Mouse (Mus musculus) liver, postnatal 0 days (tissue): ENCODE data around the gene Hrh3. TPM values are rescaled to one million over a fixed set of nuclear protein-coding genes. Genes with fewer than 3 reads are reported as not detected.

Experiments
- ATAC-seq: fragments of 200-750 bp; cut with Nextera tagmentation; 2 replicates; pipeline ENCODE4 v1.8.0; 2017; ENCODE audit warnings: mild to moderate bottlenecking, moderate library complexity
- DNase-seq: peaks from one replicate; pipeline ENCODE4 v3.0.0-alpha.2; 2016
- H3K27ac ChIP-seq: fragments of 300-500 bp; sonication (generic); 2 replicates; pipeline ENCODE4 v1.5.1; 2014; ENCODE audit warnings: antibody characterized with exemption, moderate library complexity, mild to moderate bottlenecking, low read depth
- H3K27me3 ChIP-seq: fragments of 300-500 bp; sonication (generic); 2 replicates; pipeline ENCODE4 v1.6.1; 2014; ENCODE audit warnings: low read length, control low read depth, mixed read lengths; ENCODE audit not compliant: insufficient read depth
- H3K36me3 ChIP-seq: fragments of 300-500 bp; sonication (generic); replicated peaks from 2 replicates; pipeline ENCODE4 v1.6.1; 2014; ENCODE audit warnings: mild to moderate bottlenecking, control low read depth, low read length, moderate library complexity, mixed read lengths; ENCODE audit not compliant: insufficient read depth
- H3K4me1 ChIP-seq: fragments of 300-500 bp; sonication (generic); 2 replicates; pipeline ENCODE4 v1.6.1; 2014; ENCODE audit warnings: antibody characterized with exemption, mild to moderate bottlenecking, control low read depth; ENCODE audit not compliant: insufficient read depth
- H3K4me2 ChIP-seq: fragments of 300-500 bp; sonication (generic); 2 replicates; pipeline ENCODE4 v1.6.1; 2014; ENCODE audit warnings: low read depth, mild to moderate bottlenecking, low read length, moderate library complexity, mixed read lengths
- H3K4me3 ChIP-seq: fragments of 300-500 bp; sonication (generic); 2 replicates; pipeline ENCODE4 v1.5.1; 2014; ENCODE audit warnings: low read depth, low read length
- H3K9ac ChIP-seq: fragments of 300-500 bp; sonication (generic); replicated peaks from 2 replicates; pipeline ENCODE4 v1.6.1; 2014; ENCODE audit warnings: mild to moderate bottlenecking, moderate library complexity
- H3K9me3 ChIP-seq: fragments of 300-500 bp; sonication (generic); 2 replicates; pipeline ENCODE4 v1.6.1; 2016; ENCODE audit warnings: mild to moderate bottlenecking, control low read depth, low read length, mixed read lengths
- CTCF ChIP-seq: sonication (generic); IDR thresholded peaks from 2 replicates; pipeline ENCODE4 v1.5.1; 2016; ENCODE audit warnings: antibody characterized with exemption, low read depth
- EP300 ChIP-seq: IDR thresholded peaks from 2 replicates; pipeline ENCODE4 v1.6.1; 2016; ENCODE audit warnings: antibody characterized with exemption, low read depth, mild to moderate bottlenecking
- WGBS: fragments of 180-500 bp; shearing (Covaris S2); extraction: QIAGEN DNeasy Blood & Tissue Kit; methylation state at CpG from one replicate; pipeline ENCODE4 v1.1.7; 2014; ENCODE audit not compliant: insufficient replicate concordance; 5-methylcytosine and 5-hydroxymethylcytosine counted together
- polyA plus RNA-seq: library from polyadenylated mRNA; unstranded; fragments of >200 nt; fragmentation: Nextera tagmentation; extraction: Ambion mirVana; gene quantifications from 2 replicates; pipeline ENCODE4 v1.2.1, GENCODE M21; 2015

Gene Hrh3
- polyA plus RNA-seq, 1 experiment from 2014 or later: not detected

GRCm38 (mm10) chr2:180063338-180064131 lies 40.8 kb downstream of the Hrh3 start:
- ATAC-seq (no peak), DNase-seq (no peak)
- no peaks in the 10 kb centered on the region for H3K27me3 ChIP-seq
- no peak overlapping the region for H3K4me3 ChIP-seq
- H3K9me3 ChIP-seq: no peaks in the 10 kb centered on the region
- TF ChIP-seq CTCF (no peak), EP300 (no peak)
- 85% methylated on average over 11 of the region's 11 CpGs for WGBS
- no peak overlapping the region for H3K4me2 ChIP-seq
- H3K9ac ChIP-seq: no peak overlapping the region
- no peaks in the 10 kb centered on the region for H3K4me1 ChIP-seq
- H3K27ac ChIP-seq: no peak overlapping the region
- peaks cover 29% of the 10 kb centered on the region for H3K36me3 ChIP-seq

- Histone ChIP-seq H3K4me3 (no peak overlapping the region), H3K4me1 (no peaks in the 10 kb centered on the region), H3K27ac (no peak overlapping the region), H3K4me2 (no peak overlapping the region), H3K9me3 (no peaks in the 10 kb centered on the region), H3K9ac (no peak overlapping the region), H3K36me3 (peaks cover 9% of the 10 kb centered on the region), H3K27me3 (no peaks in the 10 kb centered on the region)
- TF ChIP-seq CTCF: no peak
- ATAC-seq: no peak
- WGBS: 91% methylated on average over 9 of the region's 9 CpGs
- no peak for DNase-seq
Observed at GRCm38 (mm10) chr2:180053001-180053400, 51.3 kb downstream of the Hrh3 start.

- DNase-seq: no peak
- Histone ChIP-seq H3K27ac (no peak overlapping the region), H3K4me2 (no peak overlapping the region), H3K9ac (no peak overlapping the region), H3K36me3 (peaks cover 6% of the 10 kb centered on the region), H3K4me1 (no peaks in the 10 kb centered on the region), H3K9me3 (no peaks in the 10 kb centered on the region), H3K27me3 (no peaks in the 10 kb centered on the region), H3K4me3 (no peak overlapping the region)
- TF ChIP-seq CTCF (peak; percentile 61), EP300 (no peak)
- no peak; the same call in 1 of the 2 replicates for ATAC-seq
- 88% methylated on average over 14 of the region's 14 CpGs for WGBS
Observed at GRCm38 (mm10) chr2:180051986-180052733, 52.1 kb downstream of the Hrh3 start.

- ATAC-seq (peak; percentile 64), DNase-seq (peak; percentile 87)
- H3K27ac ChIP-seq: no peak overlapping the region
- H3K4me2 ChIP-seq: no peak overlapping the region
- H3K9me3 ChIP-seq: no peaks in the 10 kb centered on the region
- TF ChIP-seq EP300 (no peak), CTCF (peak; percentile 96)
- WGBS: 23% methylated on average over 5 of the region's 5 CpGs
- H3K4me3 ChIP-seq: no peak overlapping the region
- H3K36me3 ChIP-seq: peaks cover 5% of the 10 kb centered on the region
- H3K27me3 ChIP-seq: no peaks in the 10 kb centered on the region
- H3K4me1 ChIP-seq: no peaks in the 10 kb centered on the region
- H3K9ac ChIP-seq: no peak overlapping the region
Observed at GRCm38 (mm10) chr2:180050986-180051385, 53.3 kb downstream of the Hrh3 start.

Other genes starting within 250 kb of the Hrh3 start
- 1.7 TPM in 2 replicates for gene Taf4, start 127.8 kb downstream of the Hrh3 start, polyA plus RNA-seq
- gene Lsm14b, start 79.5 kb downstream of the Hrh3 start, polyA plus RNA-seq: 1.6 and 1.7 TPM in 2 replicates
- 264 and 278 TPM in 2 replicates for gene Psma7, start 62.1 kb downstream of the Hrh3 start, polyA plus RNA-seq
- gene Ss18l1, start 62.0 kb downstream of the Hrh3 start, polyA plus RNA-seq: 0.50 and 0.62 TPM in 2 replicates
- gene Mtg2, start 33.9 kb downstream of the Hrh3 start, polyA plus RNA-seq: 9.6 and 9.8 TPM in 2 replicates
- gene Osbpl2, start 14.8 kb upstream of the Hrh3 start, polyA plus RNA-seq: 9.6 and 10.5 TPM in 2 replicates
- gene Adrm1, start 67.0 kb upstream of the Hrh3 start, polyA plus RNA-seq: 91.9 and 98.0 TPM in 2 replicates
- gene Lama5, start 121.4 kb upstream of the Hrh3 start, polyA plus RNA-seq: 2.1 and 2.2 TPM in 2 replicates
- 382 and 393 TPM in 2 replicates for gene Rps21, start 152.9 kb upstream of the Hrh3 start, polyA plus RNA-seq
- gene Cables2, start 169.0 kb upstream of the Hrh3 start, polyA plus RNA-seq: 4.7 and 5.2 TPM in 2 replicates
- not detected in 2 replicates for gene Rbbp8nl, start 185.4 kb upstream of the Hrh3 start, polyA plus RNA-seq
- gene Gata5, start 230.2 kb upstream of the Hrh3 start, polyA plus RNA-seq: 0.08 and 0.11 TPM in 2 replicates